Mouse (Mus musculus) megakaryocyte, embryonic 14.5 days (primary cell): ENCODE results near the gene 4930519G04Rik. TPM values are rescaled to one million over a fixed set of nuclear protein-coding genes. Genes with fewer than 3 reads are reported as not detected.
"Not testable (repeated sequence)": the region's sequence is repeated elsewhere in the genome, so short reads cannot be mapped to it uniquely, and the experiment has no call there.

Experiments used
- H3K27me3 ChIP-seq: replicated peaks from 2 replicates; pipeline ENCODE3; 2012; ENCODE audit warnings: inconsistent platforms
- H3K36me3 ChIP-seq: replicated peaks from 2 replicates; pipeline ENCODE3; 2012; ENCODE audit warnings: low read length, inconsistent platforms, mixed read lengths
- H3K4me1 ChIP-seq: 2 replicates; pipeline ENCODE4 v1.6.1; 2012; ENCODE audit warnings: inconsistent platforms
- H3K4me3 ChIP-seq: replicated peaks from 2 replicates; pipeline ENCODE3; 2012; ENCODE audit warnings: moderate library complexity, mild to moderate bottlenecking, inconsistent platforms
- H3K9me3 ChIP-seq: 2 replicates; pipeline ENCODE4 v1.6.1; 2012; ENCODE audit warnings: inconsistent platforms
- FLI1 ChIP-seq: IDR thresholded peaks from 2 replicates; pipeline ENCODE4 v1.6.1; 2012; ENCODE audit warnings: low read length, inconsistent platforms, mixed read lengths
- GATA1 ChIP-seq: IDR thresholded peaks from 3 replicates; pipeline ENCODE4 v1.6.1; 2012; ENCODE audit warnings: mixed read lengths, low read length, inconsistent platforms, borderline replicate concordance
- polyA plus RNA-seq: library from polyadenylated mRNA; stranded (reverse); fragments of >175 nt; gene quantifications from 2 replicates; pipeline ENCODE4 v1.2.3, GENCODE M21; 2012; ENCODE audit warnings: low replicate concordance; ENCODE audit not compliant: insufficient read depth

4930519G04Rik gene
- polyA plus RNA-seq, 1 experiment, result 0.20 TPM

DNA sequence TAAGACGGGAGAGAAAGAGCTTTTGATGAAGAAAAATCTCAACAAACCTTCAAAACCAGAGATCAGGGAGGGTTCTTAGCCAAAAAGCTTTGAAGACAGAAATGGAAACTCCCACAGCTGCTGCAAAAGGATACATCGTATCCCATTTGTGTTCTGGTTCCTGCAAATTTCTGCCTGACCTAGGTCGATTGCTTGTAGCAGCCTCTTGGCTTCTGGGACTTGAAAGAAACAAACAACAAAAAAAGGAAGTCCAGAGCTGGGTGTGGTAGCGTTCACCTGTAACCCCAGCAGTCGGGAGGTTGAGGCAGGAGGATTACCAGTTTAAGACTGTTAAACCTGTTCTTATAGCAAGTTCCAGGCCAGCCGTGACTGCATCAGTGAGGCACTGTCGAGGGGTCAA is 45.4 kb downstream of the 4930519G04Rik start:
- H3K4me3 ChIP-seq, result no peak overlapping the region
- peaks cover 18% of the 10 kb centered on the region for H3K4me1 ChIP-seq
- no peaks in the 10 kb centered on the region for H3K36me3 ChIP-seq
- no peaks in the 10 kb centered on the region for H3K9me3 ChIP-seq
- TF ChIP-seq FLI1 (no peak), GATA1 (no peak)
- H3K27me3 ChIP-seq, result peaks cover 19% of the 10 kb centered on the region

DNA sequence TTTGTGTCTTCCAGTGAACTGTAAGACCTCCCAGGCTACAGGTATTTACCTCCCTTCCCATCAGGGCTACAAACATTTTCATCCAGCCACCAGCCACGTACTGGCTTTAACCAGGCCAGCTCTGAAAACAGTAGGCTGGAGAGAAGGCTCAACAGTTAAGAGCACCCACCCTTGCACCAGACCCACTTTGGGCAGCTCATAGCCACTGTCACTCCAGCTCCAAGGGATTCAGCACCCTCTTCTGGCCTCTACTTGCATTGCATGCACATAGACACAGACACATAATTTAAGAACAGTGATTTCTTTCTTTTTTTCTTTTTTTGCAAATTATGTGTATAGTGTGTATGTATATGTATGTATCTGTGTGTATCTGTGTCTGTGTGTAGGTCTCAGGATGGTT is 48.9 kb downstream of the 4930519G04Rik start:
- TF ChIP-seq GATA1 (no peak), FLI1 (no peak)
- Histone ChIP-seq H3K4me3 (no peak overlapping the region), H3K27me3 (peaks cover 23% of the 10 kb centered on the region), H3K4me1 (peaks cover 5% of the 10 kb centered on the region), H3K9me3 (peaks cover 23% of the 10 kb centered on the region), H3K36me3 (peaks cover 18% of the 10 kb centered on the region)

DNA sequence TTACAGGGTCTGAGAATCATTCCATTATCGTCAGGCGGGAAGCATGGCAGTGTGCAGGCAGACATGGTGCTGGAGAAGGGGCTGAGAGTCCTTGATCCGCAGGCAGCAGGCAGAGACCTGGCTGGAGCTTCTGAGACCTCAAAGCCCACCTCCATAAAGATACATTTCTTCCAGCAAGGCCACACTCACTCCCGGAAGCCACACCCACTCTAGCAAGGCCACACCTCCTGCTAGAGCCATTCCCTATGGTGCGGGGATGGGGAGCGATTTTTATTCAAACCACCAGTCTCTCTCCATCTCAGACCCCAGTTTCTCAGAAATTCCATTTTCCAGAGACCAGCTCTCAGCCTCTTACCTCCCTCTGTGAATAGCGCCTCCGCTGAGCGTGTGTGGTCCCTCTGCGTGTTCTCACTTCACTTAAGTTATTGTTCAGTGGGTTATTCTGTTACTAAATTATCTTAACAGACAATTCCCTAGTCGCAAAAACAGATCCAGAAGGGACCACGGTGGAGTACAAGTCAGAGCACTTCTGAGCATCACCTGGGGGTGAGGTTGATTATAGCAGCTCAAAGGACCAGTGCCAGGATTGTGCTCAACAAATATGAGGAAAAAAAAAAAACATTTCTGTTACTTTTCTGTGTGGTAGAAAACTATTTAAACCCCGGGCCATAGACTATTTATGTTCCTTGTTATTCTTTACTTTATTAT is 55.3 kb downstream of the 4930519G04Rik start:
- TF ChIP-seq FLI1 (no peak), GATA1 (no peak)
- Histone ChIP-seq H3K27me3 (peaks cover 6% of the 10 kb centered on the region), H3K36me3 (peaks cover 18% of the 10 kb centered on the region), H3K4me3 (no peak overlapping the region), H3K4me1 (peaks cover 3% of the 10 kb centered on the region), H3K9me3 (peaks cover 23% of the 10 kb centered on the region)

DNA sequence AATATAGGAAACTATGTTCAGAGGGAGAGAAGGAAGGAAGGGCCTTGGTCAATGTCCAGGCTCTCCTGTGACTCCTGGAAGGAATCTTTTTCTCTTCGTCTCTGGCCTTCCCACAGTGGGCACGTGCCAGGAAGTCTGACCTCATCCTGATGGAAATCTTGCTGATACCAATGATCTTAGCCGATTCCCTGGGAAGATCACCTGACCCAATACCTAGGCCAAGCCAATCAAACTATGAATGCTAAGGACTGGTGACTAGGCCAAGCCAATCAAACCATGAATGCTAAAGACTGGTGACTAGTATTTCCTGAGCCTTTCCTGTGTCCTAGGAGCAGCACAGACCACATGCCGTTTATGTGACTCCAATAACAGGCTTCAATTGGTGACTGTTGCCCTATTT is 60.2 kb downstream of the 4930519G04Rik start:
- H3K36me3 ChIP-seq, result no peaks in the 10 kb centered on the region
- no peaks in the 10 kb centered on the region for H3K9me3 ChIP-seq
- H3K4me3 ChIP-seq, result no peak overlapping the region
- H3K27me3 ChIP-seq, result peaks cover 3% of the 10 kb centered on the region
- TF ChIP-seq FLI1, result no peak
- TF ChIP-seq GATA1, result no peak
- H3K4me1 ChIP-seq, result peaks cover 19% of the 10 kb centered on the region

DNA sequence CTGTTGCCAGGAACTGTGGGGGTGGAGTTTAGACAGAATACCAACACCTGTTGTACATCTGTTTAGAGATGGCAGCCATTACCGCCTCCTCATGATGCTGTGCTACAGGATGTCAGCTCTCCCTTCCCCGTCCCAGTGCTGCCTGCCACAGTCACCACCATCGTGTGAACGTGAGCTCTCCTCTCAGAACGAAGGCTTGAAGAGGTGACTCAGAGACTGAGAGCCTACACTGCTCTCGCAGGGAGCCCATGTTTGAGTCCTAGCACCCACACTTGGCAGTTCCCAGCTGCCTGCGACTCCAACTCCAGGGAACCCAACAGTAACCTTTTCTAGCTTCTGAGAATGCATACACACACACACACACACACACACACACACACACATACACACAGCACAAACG is 61.4 kb downstream of the 4930519G04Rik start:
- no peaks in the 10 kb centered on the region for H3K36me3 ChIP-seq

DNA sequence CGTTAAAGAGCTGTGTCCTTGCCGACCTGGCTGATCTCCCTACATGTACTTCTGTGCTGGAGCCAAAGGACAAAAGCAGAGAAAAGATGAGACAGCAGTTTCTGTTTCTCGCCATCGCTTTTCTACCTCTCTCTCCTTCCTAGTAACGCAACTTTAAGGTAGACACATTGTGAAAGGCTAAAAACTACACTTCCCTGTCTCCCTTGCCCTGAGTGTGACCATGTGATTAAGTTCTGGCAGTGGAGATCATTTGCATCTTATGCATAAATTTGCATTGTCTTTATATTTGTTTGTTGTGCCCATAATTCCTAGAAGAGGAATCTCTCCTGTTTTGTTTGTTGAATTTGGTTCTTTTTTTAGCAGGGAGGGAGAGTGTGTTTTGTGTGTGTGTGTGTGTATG is 62.4 kb downstream of the 4930519G04Rik start:
- peaks cover 19% of the 10 kb centered on the region for H3K4me1 ChIP-seq
- H3K9me3 ChIP-seq, result no peaks in the 10 kb centered on the region
- H3K27me3 ChIP-seq, result peaks cover 5% of the 10 kb centered on the region
- H3K4me3 ChIP-seq, result no peak overlapping the region
- H3K36me3 ChIP-seq, result no peaks in the 10 kb centered on the region
- TF ChIP-seq GATA1 (no peak), FLI1 (no peak)

More for the DNA sequence above, 61.4 kb downstream of the 4930519G04Rik start:
- Histone ChIP-seq H3K27me3 (peaks cover 5% of the 10 kb centered on the region), H3K4me3 (peak overlapping the region; percentile 2), H3K9me3 (no peaks in the 10 kb centered on the region), H3K4me1 (peaks cover 19% of the 10 kb centered on the region)
- no peak for TF ChIP-seq GATA1
- TF ChIP-seq FLI1, result no peak

DNA sequence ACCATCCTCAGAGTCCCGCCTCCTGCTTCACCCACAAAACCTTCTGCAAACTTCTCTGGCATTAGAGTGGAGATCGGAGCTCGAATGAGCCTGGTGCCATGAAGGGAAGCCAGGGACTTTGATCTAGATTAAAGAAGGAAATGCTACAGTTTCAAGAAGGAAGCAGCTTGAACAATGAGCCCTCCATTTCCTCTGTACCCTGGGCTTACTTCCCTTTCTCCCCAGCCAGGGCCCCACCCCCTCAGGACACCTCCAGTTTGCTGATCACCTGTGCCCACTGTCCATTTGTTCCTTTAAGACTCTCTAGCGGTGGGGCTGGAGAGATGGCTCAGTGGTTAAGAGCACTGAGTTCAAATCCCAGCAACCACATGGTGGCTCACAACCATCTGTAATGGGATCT is 63.3 kb downstream of the 4930519G04Rik start:
- peaks cover 7% of the 10 kb centered on the region for H3K27me3 ChIP-seq
- TF ChIP-seq GATA1 (no peak), FLI1 (no peak)
- no peaks in the 10 kb centered on the region for H3K36me3 ChIP-seq
- no peak overlapping the region for H3K4me3 ChIP-seq
- peaks cover 22% of the 10 kb centered on the region for H3K4me1 ChIP-seq
- no peaks in the 10 kb centered on the region for H3K9me3 ChIP-seq

DNA sequence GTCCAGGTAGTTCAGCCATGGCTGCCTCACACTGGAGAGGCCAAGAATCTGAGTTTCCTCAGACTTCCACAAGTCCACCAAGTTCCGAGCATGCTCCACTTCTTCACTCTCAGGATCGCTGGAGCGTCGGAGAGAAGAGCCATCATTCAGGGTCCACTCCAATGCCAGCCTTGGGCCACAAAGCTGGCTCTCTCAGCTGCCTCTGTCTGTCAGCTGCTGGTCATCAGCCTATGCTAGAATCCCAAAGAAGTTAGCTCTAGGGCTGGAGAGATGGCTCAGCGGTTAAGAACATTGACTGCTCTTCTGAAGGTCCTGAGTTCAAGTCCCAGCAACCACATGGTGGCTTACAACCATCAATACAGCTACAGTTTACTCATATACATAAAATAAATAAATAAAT is 63.9 kb downstream of the 4930519G04Rik start:
- peaks cover 28% of the 10 kb centered on the region for H3K4me1 ChIP-seq
- not testable (repeated sequence) for H3K27me3 ChIP-seq, H3K9me3 ChIP-seq, H3K36me3 ChIP-seq, H3K4me3 ChIP-seq

DNA sequence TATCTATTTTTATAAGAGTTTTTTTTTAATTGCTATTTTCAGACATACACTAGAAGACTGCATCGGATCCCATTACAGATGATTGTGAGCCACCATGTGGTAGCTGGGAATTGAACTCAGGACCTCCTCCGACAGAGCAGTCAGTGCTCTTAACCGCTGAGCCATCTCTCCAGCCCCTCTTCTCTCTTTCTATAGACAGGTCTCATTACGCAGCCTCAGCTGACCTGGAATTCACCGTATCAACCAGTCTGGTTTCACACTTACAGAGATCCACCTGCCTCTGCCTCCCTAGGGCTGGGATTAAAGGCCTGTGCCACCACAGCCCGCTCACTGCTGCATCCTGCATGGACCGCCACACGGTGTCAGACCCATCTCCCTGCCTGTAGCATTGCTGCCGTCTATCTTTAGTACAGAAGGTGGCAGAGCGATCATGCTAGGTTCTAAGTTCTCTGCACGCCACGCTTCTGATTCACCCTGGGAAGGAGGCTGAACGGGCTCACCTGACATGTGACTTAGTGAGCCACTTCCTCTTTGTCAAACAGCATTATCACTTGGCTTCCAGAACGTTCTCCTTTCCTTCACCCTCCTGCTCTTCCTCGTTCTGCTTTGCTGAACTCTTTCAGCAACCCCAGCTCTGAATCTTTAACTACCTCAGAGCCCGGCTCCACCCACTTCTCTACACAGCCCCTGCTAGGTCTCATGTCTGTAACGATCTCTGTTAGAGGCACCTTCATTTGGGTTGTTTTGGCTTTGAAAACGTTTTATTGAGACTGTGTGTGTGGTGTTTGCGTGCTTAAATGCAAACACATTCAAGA is 68.3 kb downstream of the 4930519G04Rik start:
- TF ChIP-seq FLI1 (no peak), GATA1 (no peak)
- H3K9me3 ChIP-seq, result peaks cover 2% of the 10 kb centered on the region; the same call in 1 of the 2 replicates
- H3K4me3 ChIP-seq, result peak overlapping the region; percentile 85
- peaks cover 18% of the 10 kb centered on the region for H3K4me1 ChIP-seq
- peaks cover 34% of the 10 kb centered on the region for H3K27me3 ChIP-seq
- H3K36me3 ChIP-seq, result no peaks in the 10 kb centered on the region

DNA sequence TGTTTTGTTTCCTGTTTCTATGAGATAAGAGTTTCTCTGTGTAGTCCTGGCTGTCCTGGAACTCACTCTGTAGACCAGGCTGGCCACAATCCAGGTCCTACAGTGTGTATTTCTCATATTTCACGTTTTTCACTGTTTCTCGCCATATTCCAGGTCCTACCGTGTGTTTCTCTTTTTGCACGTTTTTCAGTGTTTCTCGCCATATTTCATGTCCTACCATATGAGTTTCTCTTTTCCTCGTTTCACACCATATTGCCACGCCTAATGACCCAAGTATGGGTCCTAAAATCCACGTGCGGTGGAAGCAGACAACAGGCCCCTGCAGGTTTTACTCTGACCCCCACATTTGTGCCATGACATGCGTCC is 68.9 kb downstream of the 4930519G04Rik start:
- Histone ChIP-seq H3K36me3 (no peaks in the 10 kb centered on the region), H3K4me1 (peaks cover 18% of the 10 kb centered on the region), H3K4me3 (no peak overlapping the region), H3K9me3 (peaks cover 2% of the 10 kb centered on the region; the same call in 1 of the 2 replicates), H3K27me3 (peaks cover 37% of the 10 kb centered on the region)
- TF ChIP-seq GATA1 (no peak), FLI1 (no peak)
